Mouse (Mus musculus): ENCODE results near the gene Uchl5.

DNA sequence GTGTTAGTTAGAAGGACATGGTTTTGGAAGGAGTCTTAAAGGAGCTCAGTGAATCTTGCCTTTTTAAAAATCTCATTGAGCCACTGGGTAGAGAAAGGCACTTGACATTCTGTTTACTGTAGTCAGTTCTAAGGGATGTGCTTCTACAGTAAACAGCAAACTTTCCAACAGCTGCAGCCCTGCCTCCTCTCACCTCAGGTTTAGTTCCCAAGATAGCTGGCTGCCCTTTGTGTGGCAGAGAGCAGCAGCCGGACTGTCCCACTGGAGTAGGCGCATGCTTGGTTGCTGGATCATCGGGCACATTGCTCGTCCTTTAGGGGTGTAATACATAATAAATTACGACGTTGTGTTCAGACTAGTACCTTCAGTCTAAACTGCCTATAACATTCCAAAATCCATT, 32.0 kb downstream of the Uchl5 start:
- TF ChIP-seq POLR2A (IDR thresholded peaks at IDR 0.05; ENCODE audit: insufficient read depth, low read depth, low read length), result no peak
- no peak for TF ChIP-seq CTCF (IDR thresholded peaks at IDR 0.05)
